ENCODE assay signal across 22 mouse cellular contexts in the genomic region with DNA sequence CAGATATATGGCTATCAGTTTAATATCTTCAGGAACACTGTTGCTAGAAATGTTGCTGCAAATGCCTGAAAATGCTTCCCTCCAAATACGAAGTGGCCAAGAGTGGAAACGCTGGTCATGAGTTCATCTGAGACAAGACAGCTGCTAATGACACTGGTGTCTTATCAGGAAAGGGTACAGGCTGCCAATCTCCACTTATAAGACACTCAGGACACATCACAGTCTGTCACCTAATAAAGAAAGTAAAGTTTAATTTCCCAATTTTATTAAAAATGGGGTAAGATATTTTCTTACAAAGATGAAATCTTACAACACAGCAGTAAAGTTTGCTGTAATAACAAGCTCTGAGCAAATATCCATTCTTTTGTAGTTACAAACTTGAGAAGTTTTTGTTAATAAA. TPM values are rescaled to one million over a fixed set of nuclear protein-coding genes. Genes with fewer than 3 reads are reported as not detected.
A peak's percentile ranks its signal among the peaks of the same experiment; 100 is the strongest.
DNase-seq lines count a peak whose midpoint lies in the region; ATAC-seq and TF ChIP-seq lines count a peak whose summit lies in the region.
"Had no signal": no experiment of that assay in that cellular context is flagged by ENCODE, and none has a peak within 500 bp of the region (broad histone marks: within the 10 kb centered on the region; RNA-seq: fewer than 3 reads in every experiment).

No protein-coding gene starts in this region.

- peaks cover 4% of the 10 kb centered on the region; the same call in 1 of the 2 replicates for H3K9me3 ChIP-seq in heart, embryonic 12.5 days (replicated peaks)
- no peaks in the 10 kb centered on the region for H3K9me3 ChIP-seq in lung, postnatal 0 days (ENCODE audit: low read length)
- H3K9me3 ChIP-seq in MEL (replicated peaks; ENCODE audit: insufficient read depth, low read length), result no peaks in the 10 kb centered on the region
- H3K9me3 ChIP-seq: G1E had no signal

- H3K4me2 ChIP-seq in heart, embryonic 12.5 days, result no peak overlapping the region
- no peak overlapping the region for H3K4me2 ChIP-seq in lung, postnatal 0 days (replicated peaks; ENCODE audit: low read depth, low read length)

- TF ChIP-seq EP300 in lung, postnatal 0 days (IDR thresholded peaks at IDR 0.05), result no peak
- no peak for TF ChIP-seq EP300 in MEL (IDR thresholded peaks at IDR 0.05; ENCODE audit: low read depth in 1 of 2, low read length in 2 of 2)

- H3K4me1 ChIP-seq in heart, embryonic 12.5 days (replicated peaks), result no peaks in the 10 kb centered on the region
- no peaks in the 10 kb centered on the region for H3K4me1 ChIP-seq in lung, postnatal 0 days (ENCODE audit: insufficient read depth, low read depth, low read length)
- H3K4me1 ChIP-seq in MEL (ENCODE audit: control insufficient read depth in 1 of 2, insufficient read depth in 2 of 2, low read length in 2 of 2), result no peaks in the 10 kb centered on the region

- H3K4me3 ChIP-seq in heart, embryonic 12.5 days, result no peak overlapping the region
- no peak overlapping the region for H3K4me3 ChIP-seq in lung, postnatal 0 days (ENCODE audit: low read depth, low read length)
- H3K4me3 ChIP-seq in MEL (ENCODE audit: control insufficient read depth in 1 of 2, insufficient read depth in 1 of 2, low read depth in 2 of 2, low read length in 2 of 2), result no peak overlapping the region

- TF ChIP-seq CTCF in lung, postnatal 0 days (IDR thresholded peaks at IDR 0.05), result no peak
- TF ChIP-seq CTCF in MEL (IDR thresholded peaks at IDR 0.05 in 2 of 3, conservative IDR thresholded peaks at IDR 0.05 in 1 of 3; ENCODE audit: control insufficient read depth in 1 of 3, insufficient read depth in 1 of 3, low read depth in 2 of 3, low read length in 3 of 3, poor library complexity in 1 of 3, severe bottlenecking in 1 of 3), result no peak

- H3K27me3 ChIP-seq in heart, embryonic 12.5 days (replicated peaks), result no peaks in the 10 kb centered on the region
- no peaks in the 10 kb centered on the region for H3K27me3 ChIP-seq in lung, postnatal 0 days (replicated peaks; ENCODE audit: insufficient read depth, low read length)
- H3K27me3 ChIP-seq in MEL (ENCODE audit: control insufficient read depth in 1 of 2, insufficient read depth in 2 of 2, low read length in 2 of 2), result peaks cover 2 to 12% of the 10 kb centered on the region in 2 experiments; a peak in 3 of 4 replicates

- DNase-seq in heart, adult 11 months, result peak; percentile 43
- peak; percentile 81 for DNase-seq in lung, postnatal 0 days (ENCODE audit: low spot score)
- DNase-seq in lung, postnatal 14 days, result no peak
- DNase-seq in testis, postnatal 10 days (ENCODE audit: low spot score), result peak; percentile 3
- no peak for DNase-seq in testis, postnatal 14 days (ENCODE audit: low spot score)
- no peak for DNase-seq in MEL (ENCODE audit: low read depth, low spot score)
- DNase-seq in cerebellum, adult 11 months, result no peak
- DNase-seq: adrenal gland, adult 2 months; adrenal gland, adult 8-10 months; adrenal gland, postnatal 10 days; adrenal gland, postnatal 14 days; adrenal gland, postnatal 25 days; adrenal gland, postnatal 36 days; B cell, adult 2 months; cerebellum, adult 11-12 months; cerebellum, adult 18-20 months; cerebellum, adult 2 months had no signal

- H3K27ac ChIP-seq in heart, embryonic 12.5 days (ENCODE audit: poor library complexity, severe bottlenecking), result no peak overlapping the region
- no peak overlapping the region for H3K27ac ChIP-seq in lung, postnatal 0 days (ENCODE audit: low read length)
- no peak overlapping the region for H3K27ac ChIP-seq in MEL (ENCODE audit: control insufficient read depth, low read depth, low read length)

- H3K36me3 ChIP-seq in heart, embryonic 12.5 days, result no peaks in the 10 kb centered on the region
- no peaks in the 10 kb centered on the region for H3K36me3 ChIP-seq in lung, postnatal 0 days (ENCODE audit: insufficient read depth, low read length)
- peaks cover 0 to 3% of the 10 kb centered on the region in 2 experiments; a peak in 1 of 4 replicates for H3K36me3 ChIP-seq in MEL (ENCODE audit: control insufficient read depth in 1 of 2, insufficient read depth in 2 of 2, low read length in 2 of 2)
- H3K36me3 ChIP-seq: G1E had no signal

- H3K79me2 ChIP-seq in MEL (ENCODE audit: control insufficient read depth, insufficient read depth, low read length, poor library complexity), result no peaks in the 10 kb centered on the region

- TF ChIP-seq POLR2A in MEL (IDR thresholded peaks at IDR 0.05; ENCODE audit: control insufficient read depth in 1 of 2, insufficient read depth in 1 of 2, low read depth in 1 of 2, low read length in 2 of 2, poor library complexity in 1 of 2), result no peak

- WGBS in heart, embryonic 12.5 days, result 34% methylated on average over 2 of the region's 2 CpGs
- 36% methylated on average over 2 of the region's 2 CpGs for WGBS in lung, postnatal 0 days

- H3K9ac ChIP-seq in heart, embryonic 12.5 days, result no peak overlapping the region
- no peak overlapping the region for H3K9ac ChIP-seq in lung, postnatal 0 days (replicated peaks; ENCODE audit: low read depth)
- H3K9ac ChIP-seq in MEL (ENCODE audit: control insufficient read depth, low read depth, low read length, poor library complexity, severe bottlenecking), result no peak overlapping the region

- no peak for TF ChIP-seq RAD21 in MEL (IDR thresholded peaks at IDR 0.05; ENCODE audit: low read depth, low read length)

- no peak for ATAC-seq in heart, embryonic 12.5 days (ENCODE audit: insufficient number of reproducible peaks, low FRiP score)
- peak; percentile 68 for ATAC-seq in lung, postnatal 0 days
- ATAC-seq: activated CD4-positive, CD25-positive, alpha-beta regulatory T cell, adult 4 months; CD4-positive, CD25-positive, alpha-beta regulatory T cell, adult 4 months; Patski had no signal

TF ChIP-seq in MEL, 35 proteins besides CTCF, POLR2A, EP300 and RAD21:
- TF ChIP-seq MYC (IDR thresholded peaks at IDR 0.05; ENCODE audit: low read depth, low read length) (no peak), MEF2A (IDR thresholded peaks at IDR 0.05; ENCODE audit: extremely low read depth, insufficient replicate concordance, low read depth, low read length, poor library complexity, severe bottlenecking) (no peak), USF2 (IDR thresholded peaks at IDR 0.05; ENCODE audit: borderline replicate concordance in 1 of 2, insufficient read depth in 1 of 2, low read depth in 1 of 2, low read length in 2 of 2) (no peak), GATA1 (IDR thresholded peaks at IDR 0.05; ENCODE audit: low read depth, low read length) (0 out of 2 replicates have a peak, but pooled peaks have one; percentile 26), SIN3A (IDR thresholded peaks at IDR 0.05; ENCODE audit: low read length) (no peak), RCOR1 (IDR thresholded peaks at IDR 0.05; ENCODE audit: low read depth, low read length) (no peak), TBP (IDR thresholded peaks at IDR 0.05; ENCODE audit: low read depth, low read length) (no peak)

RNA-seq across cellular contexts. Expression of a gene that starts 10.9 kb away (rescaled TPM):
- 42.9 and 52.8 TPM in 2 replicates for polyA plus RNA-seq in heart, embryonic 12.5 days (2016; fragmentation: Nextera tagmentation; extraction: Ambion mirVana)
- polyA plus RNA-seq in lung, postnatal 0 days (2015; fragmentation: Nextera tagmentation; extraction: Ambion mirVana), result 58.5 and 59.7 TPM in 2 replicates
- total RNA-seq in MEL (2012; rRNA removed), result 21.0 and 21.5 TPM in 2 replicates
- 100 to 1,000 TPM in 1 of 2 experiments, 10 to 100 TPM in 1; 21.6 to 140 TPM for polyA plus RNA-seq in MEL (2012; ENCODE audit: insufficient read depth in 1 of 2, insufficient read length in 2 of 2, low read depth in 1 of 2, low replicate concordance in 2 of 2, missing spikeins in 1 of 2)

Comparison
In these comparisons a context has a peak if more than half of its experiments do, and no peak if none do; other contexts are left out.
1. DNase-seq: peak in heart, adult 11 months (single experiment), lung, postnatal 0 days (single experiment) and testis, postnatal 10 days (single experiment); none in lung, postnatal 14 days (single experiment), testis, postnatal 14 days (single experiment), MEL (single experiment) and cerebellum, adult 11 months (single experiment).